Mouse (Mus musculus) C3H10T1/2 (cell line): ENCODE measurements around the gene Cxcl15. TPM values are rescaled to one million over a fixed set of nuclear protein-coding genes. Genes with fewer than 3 reads are reported as not detected.

Experiments
- polyA plus RNA-seq, 2 experiments: library from polyadenylated mRNA; unstranded; fragments of >200 nt; fragmentation: generic; extraction: Trizol; gene quantifications; one replicate each; pipeline ENCODE4 v1.2.1; 2012; ENCODE audit warnings: missing spikeins in 2 of 2

The Cxcl15 gene
- under 1 TPM in 1 of 2 experiments, not detected in 1; 0.37 TPM for polyA plus RNA-seq

DNA sequence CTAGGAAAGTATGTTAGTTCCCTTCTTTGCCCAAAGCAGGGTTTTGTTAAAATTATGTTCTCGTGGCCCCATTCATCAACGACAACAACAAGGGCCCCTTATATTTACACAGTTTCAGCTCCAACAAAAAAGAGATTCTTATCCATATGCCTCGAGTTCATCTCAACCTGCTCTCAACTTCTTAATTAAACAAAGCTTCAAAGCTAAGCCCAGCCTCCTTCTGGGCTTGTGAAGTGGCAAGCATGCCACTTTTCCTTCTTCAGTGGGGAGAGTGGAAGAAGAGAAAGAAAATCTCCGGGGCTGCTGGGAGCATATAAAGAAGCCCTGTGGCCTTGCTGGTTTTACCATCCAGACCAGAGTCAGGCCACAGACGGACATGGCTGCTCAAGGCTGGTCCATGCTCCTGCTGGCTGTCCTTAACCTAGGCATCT, at the start of gene Cxcl15:
TSS of gene Cxcl15 (plus strand) at position 340 of the 431 bp plus-strand sequence.

DNA sequence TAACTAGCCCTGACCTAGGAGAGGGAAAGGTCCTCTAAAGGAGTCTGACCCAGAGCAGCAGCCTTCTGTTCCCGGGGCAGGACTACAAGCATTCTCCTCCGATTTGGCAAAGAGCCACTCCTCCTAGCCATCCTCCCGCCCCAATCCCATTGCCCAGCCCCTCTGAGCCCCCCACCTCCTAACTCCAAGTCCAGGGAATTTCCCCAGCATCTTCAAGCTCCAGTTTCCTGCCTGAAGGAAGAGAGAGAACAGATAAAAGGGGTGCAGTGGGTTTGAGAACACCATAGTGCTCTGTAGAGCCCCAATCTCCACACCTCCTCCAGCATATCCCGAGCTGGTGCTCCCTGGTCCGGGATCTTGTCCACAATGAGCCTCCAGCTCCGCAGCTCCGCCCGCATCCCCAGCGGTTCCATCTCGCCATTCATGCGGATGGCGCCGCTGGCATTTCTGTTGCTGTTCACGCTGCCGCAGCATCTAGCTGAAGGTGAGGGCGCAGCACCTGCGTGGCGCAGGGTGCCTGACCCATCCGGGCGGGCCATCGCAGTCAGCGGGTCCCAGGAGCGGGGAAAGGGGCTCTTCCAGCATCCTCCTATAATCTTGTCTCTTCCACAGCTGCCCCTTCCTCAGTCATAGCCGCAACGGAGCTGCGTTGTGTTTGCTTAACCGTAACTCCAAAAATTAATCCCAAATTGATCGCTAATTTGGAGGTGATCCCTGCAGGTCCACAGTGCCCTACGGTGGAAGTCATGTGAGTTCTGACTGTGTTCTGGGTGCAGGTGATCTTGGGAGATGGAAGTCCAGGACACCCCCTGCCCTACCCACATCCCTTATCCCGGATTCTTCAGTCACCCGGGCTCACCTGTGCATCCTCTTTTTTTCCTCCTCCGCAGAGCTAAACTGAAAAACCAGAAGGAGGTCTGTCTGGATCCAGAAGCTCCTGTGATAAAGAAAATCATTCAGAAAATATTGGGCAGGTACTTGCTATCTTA, 35.0 kb upstream of the Cxcl15 start, which contains the start of gene Cxcl5:
TSS of gene Cxcl5 (plus strand) at position 284 of the 989 bp plus-strand sequence.

DNA sequence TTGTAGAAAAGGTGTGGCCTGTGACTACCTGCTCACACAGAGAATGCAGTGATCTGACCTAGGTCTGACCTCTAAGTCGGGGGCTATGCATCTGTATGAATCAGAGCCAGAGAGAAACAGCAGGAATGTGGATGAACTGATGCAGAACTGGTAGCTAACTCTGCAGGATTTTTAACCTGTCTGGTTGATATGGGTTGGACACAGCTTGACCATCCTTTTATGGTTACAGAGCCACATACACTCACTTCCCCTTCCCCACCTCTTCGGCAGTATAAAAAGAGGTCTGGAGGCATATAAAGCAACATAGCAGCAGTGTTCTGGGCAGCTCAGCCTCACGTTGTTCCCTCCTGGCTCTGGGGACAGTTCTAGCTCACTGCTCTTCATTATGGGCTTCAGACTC, 26.1 kb upstream of the Cxcl15 start, which contains the start of gene Ppbp:
TSS of gene Ppbp (plus strand) at position 301 of the 400 bp plus-strand sequence.

DNA sequence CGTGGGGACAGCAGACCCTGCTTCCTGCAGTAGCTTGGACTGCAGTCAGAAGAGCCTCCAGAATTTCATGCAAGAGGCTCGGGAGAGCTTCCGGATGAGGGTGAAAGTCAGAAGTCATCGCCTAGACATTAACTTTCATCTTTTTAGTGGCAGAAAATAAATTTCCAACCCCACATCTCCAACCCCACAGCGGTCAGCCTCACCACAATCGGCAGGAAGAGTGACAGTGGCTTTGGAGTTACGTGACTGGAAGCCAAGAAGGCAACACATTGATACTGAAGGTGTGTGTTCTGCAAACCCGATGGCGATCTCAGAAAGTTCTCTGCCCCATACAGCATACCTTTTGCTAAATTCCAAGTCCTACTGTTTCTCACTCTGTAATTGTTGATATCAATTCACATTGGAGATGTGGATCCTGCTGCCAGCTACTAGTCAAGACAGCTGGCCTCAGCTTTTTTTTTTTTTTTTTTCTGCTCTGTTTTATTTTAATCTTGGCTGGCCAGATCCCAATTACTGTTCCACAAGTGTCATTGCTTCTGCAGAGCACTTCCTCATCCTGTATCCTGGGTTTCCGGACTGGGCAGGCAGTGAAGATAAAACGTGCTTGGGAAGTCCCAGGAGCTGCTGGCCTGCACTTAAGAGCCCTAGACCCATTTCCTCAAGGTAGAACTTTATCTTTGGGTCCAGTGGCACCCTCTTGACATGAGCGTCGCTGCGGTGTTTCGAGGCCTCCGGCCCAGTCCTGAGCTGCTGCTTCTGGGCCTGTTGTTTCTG, 22.3 kb upstream of the Cxcl15 start, which contains the start of gene Pf4:
TSS of gene Pf4 (plus strand) at position 556 of the 774 bp plus-strand sequence.

DNA sequence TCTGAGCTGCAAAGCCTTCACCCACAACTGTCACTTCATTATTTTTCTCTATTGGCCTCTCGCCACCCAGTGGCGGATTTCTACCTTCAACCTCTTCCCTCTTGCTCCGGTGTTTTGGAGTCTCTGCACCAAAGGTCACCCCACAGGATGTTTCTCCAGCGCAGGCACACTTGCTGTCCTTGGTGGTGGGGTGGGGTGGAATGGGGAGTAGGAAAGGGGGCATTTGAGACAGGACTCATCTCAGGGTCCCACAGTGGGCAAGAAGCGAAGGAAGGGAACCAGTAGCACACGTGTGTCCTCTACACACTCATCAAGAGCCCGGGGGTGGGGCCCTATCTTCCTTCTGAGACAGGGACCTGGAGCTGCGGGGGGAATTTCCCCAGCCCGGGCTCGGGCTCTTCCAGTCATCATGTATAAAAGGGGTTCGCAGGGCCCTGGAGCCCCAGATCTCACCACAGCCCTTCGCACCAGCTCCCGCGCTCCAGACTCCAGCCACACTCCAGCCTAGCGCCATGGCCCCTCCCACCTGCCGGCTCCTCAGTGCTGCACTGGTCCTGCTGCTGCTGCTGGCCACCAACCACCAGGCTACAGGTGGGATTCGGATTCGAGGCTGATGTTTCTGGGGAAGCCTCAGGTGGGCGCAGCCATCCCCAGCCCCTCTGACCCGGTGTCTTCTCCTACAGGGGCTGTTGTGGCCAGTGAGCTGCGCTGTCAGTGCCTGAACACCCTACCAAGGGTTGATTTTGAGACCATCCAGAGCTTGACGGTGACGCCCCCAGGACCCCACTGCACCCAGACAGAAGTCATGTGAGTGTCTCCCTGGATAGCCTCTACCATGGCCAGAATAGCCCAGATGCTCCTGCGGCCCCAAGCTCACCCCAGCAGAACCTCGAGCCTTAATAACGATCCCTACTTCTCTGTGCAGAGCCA, 8.4 kb upstream of the Cxcl15 start, which contains the start of gene Cxcl3:
TSS of gene Cxcl3 (plus strand) at position 445 of the 930 bp plus-strand sequence.

Other genes with a start within 250 kb of the Cxcl15 start
- gene 5830473C10Rik, start 233.4 kb upstream of the Cxcl15 start, polyA plus RNA-seq: under 1 TPM; 0.02 to 0.04 TPM
- under 1 TPM; 0.04 to 0.08 TPM for gene Rassf6, start 153.9 kb upstream of the Cxcl15 start, polyA plus RNA-seq
- 10 to 100 TPM in 1 of 2 experiments, under 1 TPM in 1; 0.48 to 20.8 TPM for gene Cxcl5, start 35.2 kb upstream of the Cxcl15 start, polyA plus RNA-seq
- under 1 TPM; 0.05 to 0.50 TPM for gene Ppbp, start 26.0 kb upstream of the Cxcl15 start, polyA plus RNA-seq
- gene Pf4, start 22.1 kb upstream of the Cxcl15 start, polyA plus RNA-seq: under 1 TPM in 1 of 2 experiments, not detected in 1; 0.99 TPM
- gene Cxcl3, start 8.4 kb upstream of the Cxcl15 start, polyA plus RNA-seq: not detected
- 10 to 100 TPM in 1 of 2 experiments, under 1 TPM in 1; 0.75 to 30.1 TPM for gene Cxcl1, start 96.7 kb downstream of the Cxcl15 start, polyA plus RNA-seq
- not detected for gene Cxcl2, start 109.3 kb downstream of the Cxcl15 start, polyA plus RNA-seq
- gene Mthfd2l, start 136.6 kb downstream of the Cxcl15 start, polyA plus RNA-seq: 10 to 100 TPM; 12.9 to 41.7 TPM
- gene Epgn, start 232.9 kb downstream of the Cxcl15 start, polyA plus RNA-seq: under 1 TPM in 1 of 2 experiments, not detected in 1; 0.08 TPM